Mouse (Mus musculus): Measurements from ENCODE around the gene Ptprd.

- no peak for TF ChIP-seq CTCF (IDR thresholded peaks at IDR 0.05; ENCODE audit: low read depth)
- no peak for TF ChIP-seq EP300 (IDR thresholded peaks at IDR 0.05; ENCODE audit: low read depth)
Measured at GRCm38 (mm10) chr4:76438068-76438467, 1773.7 kb downstream of the Ptprd start.
